Mouse (Mus musculus) kidney, adult 2 months (tissue): ENCODE measurements around the gene Clrn1. TPM values are rescaled to one million over a fixed set of nuclear protein-coding genes. Genes with fewer than 3 reads are reported as not detected.
"Not testable (repeated sequence)": the region's sequence is repeated elsewhere in the genome, so short reads cannot be mapped to it uniquely, and the experiment has no call there.

Experiments
- DNase-seq: peaks from one replicate; pipeline ENCODE4 v3.0.0; 2021
- H3K27ac ChIP-seq: fragments of 200-500 bp; 2 replicates; pipeline ENCODE4 v1.5.1; 2012; ENCODE audit warnings: low read depth, low read length, control low read depth, inconsistent platforms; ENCODE audit not compliant: insufficient read depth
- H3K27me3 ChIP-seq: fragments of 200-500 bp; replicated peaks from 2 replicates; pipeline ENCODE4 v1.6.1; 2012; ENCODE audit warnings: mild to moderate bottlenecking, moderate library complexity, low read length, inconsistent platforms; ENCODE audit not compliant: control insufficient read depth, insufficient read depth
- H3K36me3 ChIP-seq: fragments of 200-500 bp; 2 replicates; pipeline ENCODE4 v1.6.1; 2012; ENCODE audit warnings: mild to moderate bottlenecking, moderate library complexity, low read length, inconsistent platforms; ENCODE audit not compliant: control insufficient read depth, insufficient read depth
- H3K4me1 ChIP-seq: fragments of 200-500 bp; 2 replicates; pipeline ENCODE4 v1.6.1; 2011; ENCODE audit warnings: low read length; ENCODE audit not compliant: control insufficient read depth, insufficient read depth
- H3K4me3 ChIP-seq: fragments of 200-500 bp; 2 replicates; pipeline ENCODE4 v1.5.1; 2011; ENCODE audit warnings: mild to moderate bottlenecking, low read depth, low read length, control low read depth; ENCODE audit not compliant: insufficient read depth
- CTCF ChIP-seq: fragments of 200-500 bp; conservative IDR thresholded peaks from 2 replicates; pipeline ENCODE4 v1.5.1; 2011; ENCODE audit warnings: low read depth, mild to moderate bottlenecking, control low read depth, low read length, moderate library complexity, mixed read lengths; ENCODE audit not compliant: insufficient read depth, insufficient read length
- POLR2A ChIP-seq: fragments of 200-500 bp; IDR thresholded peaks from one replicate; pipeline ENCODE4 v1.6.1; 2011; ENCODE audit warnings: low read depth, low read length, control low read depth
- WGBS: fragments of 180-500 bp; shearing (Covaris S2); methylation state at CpG from one replicate; pipeline ENCODE4 v1.1.7; 2018; 5-methylcytosine and 5-hydroxymethylcytosine counted together
- polyA plus RNA-seq: library from polyadenylated mRNA; depleted of rRNA; stranded (reverse); fragments of >200 nt; gene quantifications from 2 replicates; pipeline ENCODE4 v1.2.3, GENCODE M21; 2012

The Clrn1 gene
- polyA plus RNA-seq, 1 experiment: not detected

DNA sequence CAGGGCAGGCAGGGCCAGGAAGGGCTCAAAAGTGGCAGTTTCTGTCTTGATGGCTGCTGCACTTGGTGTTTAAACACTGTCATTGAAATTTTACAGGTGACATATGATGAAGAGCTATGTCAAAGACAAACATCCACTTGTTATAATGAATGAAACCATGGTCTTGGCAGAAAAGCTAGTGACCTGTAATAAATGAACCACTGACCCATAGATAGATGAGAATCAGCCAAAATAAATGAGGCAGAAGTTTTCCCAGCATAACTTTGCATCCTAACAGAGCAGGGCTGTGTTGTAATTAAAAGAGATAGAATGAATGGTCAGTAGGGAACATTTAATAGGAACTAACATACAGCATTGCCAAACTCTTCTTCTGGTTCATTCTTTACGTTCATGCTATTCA, 4.1 kb downstream of the Clrn1 start:
- H3K4me3 ChIP-seq: no peak overlapping the region
- no peaks in the 10 kb centered on the region for H3K4me1 ChIP-seq
- H3K36me3 ChIP-seq: no peaks in the 10 kb centered on the region
- DNase-seq: no peak
- no peaks in the 10 kb centered on the region for H3K27me3 ChIP-seq
- no peak for TF ChIP-seq POLR2A
- no peak for TF ChIP-seq CTCF
- H3K27ac ChIP-seq: no peak overlapping the region
- 65% methylated on average over 1 of the region's 1 CpGs for WGBS

- 71% methylated on average over 2 of the region's 2 CpGs for WGBS
- no peaks in the 10 kb centered on the region for H3K4me1 ChIP-seq
- no peak overlapping the region for H3K4me3 ChIP-seq
- no peaks in the 10 kb centered on the region for H3K27me3 ChIP-seq
- no peak for DNase-seq
- H3K36me3 ChIP-seq: no peaks in the 10 kb centered on the region
- H3K27ac ChIP-seq: no peak overlapping the region
- TF ChIP-seq POLR2A (no peak), CTCF (no peak)
Observed at GRCm38 (mm10) chr3:58880181-58880580, 5.0 kb downstream of the Clrn1 start.

DNA sequence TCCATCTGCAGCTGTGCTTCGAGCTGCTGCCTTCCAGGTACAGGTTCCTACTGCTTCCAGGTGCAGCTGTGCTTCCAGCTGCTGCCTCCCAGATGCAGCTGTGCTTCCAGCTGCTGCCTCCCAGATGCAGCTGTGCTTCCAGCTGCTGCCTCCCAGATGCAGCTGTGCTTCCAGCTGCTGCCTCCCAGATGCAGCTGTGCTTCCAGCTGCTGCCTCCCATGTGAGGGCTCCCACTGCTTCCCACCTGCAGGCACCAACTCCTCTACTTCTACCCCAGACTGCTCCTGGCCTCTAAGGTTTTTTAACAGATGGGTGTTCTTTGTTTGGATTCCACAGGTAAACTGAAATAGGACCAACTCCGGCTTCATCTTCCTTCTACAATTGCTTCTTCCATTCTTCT, 13.3 kb downstream of the Clrn1 start:
- WGBS: 76% methylated on average over 2 of the region's 2 CpGs
- H3K27ac ChIP-seq, H3K4me3 ChIP-seq, H3K27me3 ChIP-seq, H3K4me1 ChIP-seq, DNase-seq, H3K36me3 ChIP-seq: not testable (repeated sequence)

DNA sequence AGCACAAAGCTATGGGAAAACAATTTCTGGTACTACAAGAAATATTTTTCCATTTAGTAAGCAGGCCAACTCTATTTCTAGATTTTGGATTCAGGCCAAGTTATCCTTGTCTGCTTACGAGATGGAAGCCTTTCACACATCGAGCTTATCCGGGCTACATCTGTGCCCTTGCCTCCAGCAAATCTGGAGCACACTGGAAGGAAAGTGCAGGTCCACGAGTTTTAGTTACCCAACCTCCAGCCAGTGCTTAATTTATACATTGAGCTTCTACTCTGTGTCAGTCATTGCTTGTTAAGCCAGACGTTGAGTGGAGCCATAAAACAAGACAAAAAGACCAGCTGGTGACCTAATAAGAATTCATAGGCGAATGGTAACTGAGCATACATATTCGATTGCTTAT, 19.4 kb downstream of the Clrn1 start:
- TF ChIP-seq CTCF (no peak), POLR2A (no peak)
- H3K4me1 ChIP-seq: no peaks in the 10 kb centered on the region
- no peak for DNase-seq

DNA sequence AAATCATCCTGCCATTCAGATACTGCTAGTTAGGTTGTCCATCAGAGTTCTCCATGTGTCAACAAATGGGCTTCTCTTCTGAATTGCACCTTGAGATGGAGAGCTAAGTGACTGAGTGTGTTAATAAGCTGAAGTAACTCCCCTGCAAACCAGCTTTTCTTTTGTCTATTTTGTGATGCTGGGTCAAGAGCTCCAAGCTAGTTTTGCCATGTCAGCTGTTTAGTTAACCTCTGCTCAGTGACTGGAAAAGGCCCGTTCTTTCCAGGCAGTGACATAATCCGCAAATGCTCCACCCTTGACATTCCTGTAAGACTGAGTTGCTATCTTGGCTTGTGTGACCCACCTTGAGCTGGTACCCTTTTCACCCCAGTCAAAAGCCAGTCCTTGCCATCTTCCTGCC, 22.2 kb downstream of the Clrn1 start:
- Histone ChIP-seq H3K36me3 (no peaks in the 10 kb centered on the region), H3K27me3 (no peaks in the 10 kb centered on the region), H3K4me3 (no peak overlapping the region), H3K4me1 (no peaks in the 10 kb centered on the region), H3K27ac (no peak overlapping the region)
- peak; percentile 2 for DNase-seq
- TF ChIP-seq CTCF (no peak), POLR2A (no peak)
- 25% methylated on average over 2 of the region's 2 CpGs for WGBS

More for the DNA sequence above, 19.4 kb downstream of the Clrn1 start:
- Histone ChIP-seq H3K4me3 (no peak overlapping the region), H3K36me3 (no peaks in the 10 kb centered on the region), H3K27me3 (no peaks in the 10 kb centered on the region), H3K27ac (no peak overlapping the region)
- 39% methylated on average over 7 of the region's 7 CpGs for WGBS

- H3K4me3 ChIP-seq: no peak overlapping the region
- no peaks in the 10 kb centered on the region for H3K27me3 ChIP-seq
- H3K27ac ChIP-seq: no peak overlapping the region
- no peaks in the 10 kb centered on the region for H3K4me1 ChIP-seq
- WGBS: 35% methylated on average over 1 of the region's 1 CpGs
- DNase-seq: no peak
- TF ChIP-seq CTCF: peak; percentile 42; the same call in 1 of the 2 replicates
- no peak for TF ChIP-seq POLR2A
- no peaks in the 10 kb centered on the region for H3K36me3 ChIP-seq
Observed at GRCm38 (mm10) chr3:58843415-58843814, 41.7 kb downstream of the Clrn1 start.

DNA sequence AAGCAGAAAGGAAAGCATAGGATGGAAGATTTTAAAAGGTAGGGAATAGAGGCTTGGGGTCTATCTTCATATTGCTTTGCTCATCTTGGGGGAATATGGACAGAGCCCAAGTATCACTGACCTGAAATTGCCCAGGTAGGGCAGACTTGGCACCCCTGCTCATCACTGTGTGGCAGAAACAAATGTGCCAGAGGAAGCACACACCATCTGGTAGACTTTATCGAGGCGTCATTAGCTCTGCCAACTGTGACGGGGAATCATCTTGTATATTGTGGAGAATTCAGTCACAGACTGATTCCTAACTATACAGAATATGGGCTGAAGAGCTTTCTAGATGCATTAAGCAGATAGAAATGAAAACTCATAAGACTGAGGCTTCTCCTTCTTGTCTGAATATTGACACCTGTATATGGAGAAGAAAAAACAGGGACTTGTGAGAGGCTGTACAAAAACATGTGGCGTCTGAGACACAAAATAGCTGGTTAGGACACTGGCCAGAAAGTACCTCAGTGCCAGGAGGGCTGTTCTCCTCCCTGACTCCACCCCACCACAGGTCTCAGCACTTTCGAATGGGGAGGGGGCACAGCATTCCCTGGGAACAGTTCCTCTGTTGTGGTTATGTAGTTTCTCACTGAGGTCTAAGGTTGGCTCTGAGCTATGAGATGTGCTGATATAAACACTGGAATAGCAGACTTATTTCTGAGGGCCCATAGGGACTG, 51.5 kb downstream of the Clrn1 start:
- H3K4me1 ChIP-seq: no peaks in the 10 kb centered on the region
- TF ChIP-seq CTCF (no peak), POLR2A (no peak)
- no peak for DNase-seq
- H3K36me3 ChIP-seq: no peaks in the 10 kb centered on the region
- no peaks in the 10 kb centered on the region for H3K27me3 ChIP-seq
- H3K4me3 ChIP-seq: no peak overlapping the region
- H3K27ac ChIP-seq: no peak overlapping the region
- WGBS: 82% methylated on average over 5 of the region's 5 CpGs
